Mouse (Mus musculus): ENCODE data around the gene Ssna1. TPM values are rescaled to one million over a fixed set of nuclear protein-coding genes. Genes with fewer than 3 reads are reported as not detected.

Gene Ssna1
- polyA plus RNA-seq (2012; rRNA removed), result 105 and 160 TPM in 2 replicates

DNA sequence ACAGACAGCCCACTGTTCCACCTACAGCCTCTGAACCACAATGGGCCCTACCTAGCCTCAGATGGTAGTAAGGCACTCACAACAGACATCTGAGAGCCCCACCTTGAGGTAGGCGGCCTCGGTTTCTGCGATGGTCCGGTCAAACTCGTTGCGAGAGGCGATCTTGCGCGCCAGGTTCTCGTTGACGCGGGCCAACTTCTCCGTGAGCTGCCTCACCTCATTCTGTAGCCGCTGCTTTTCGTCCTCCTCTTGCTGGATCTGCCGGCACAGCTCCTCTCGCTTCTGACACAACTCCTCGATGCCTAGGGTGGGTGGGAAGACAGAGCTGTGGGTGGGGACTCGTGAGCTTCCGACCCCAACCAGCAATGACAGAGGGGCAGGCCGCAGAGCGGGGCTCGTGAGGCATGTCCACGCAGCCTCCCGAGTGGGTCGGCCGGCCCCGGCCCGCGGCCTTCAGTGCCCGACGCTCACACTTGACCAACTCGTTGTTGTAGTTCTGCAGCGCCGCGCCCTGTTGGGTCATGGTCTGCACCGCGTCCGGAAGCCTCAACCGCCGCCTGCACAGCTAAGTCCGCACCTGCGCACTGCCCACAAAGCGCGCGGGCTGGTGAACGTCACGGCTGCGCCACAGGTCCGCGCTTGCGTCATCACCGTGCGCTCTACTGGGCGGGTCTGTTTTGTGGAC, at the start of gene Ssna1, which contains the start of gene Anapc2:
Ssna1 (minus strand) TSS at position 612 of the 685 bp plus-strand sequence.
Anapc2 (plus strand) TSS at position 652 of the 685 bp plus-strand sequence.
- TF ChIP-seq CTCF (IDR thresholded peaks at IDR 0.05; ENCODE audit: borderline replicate concordance, extremely low read depth, insufficient read depth, insufficient read length) (peak; percentile 11; the same call in 1 of the 2 replicates), POLR2A (IDR thresholded peaks at IDR 0.05; ENCODE audit: borderline replicate concordance, extremely low read depth, insufficient read depth, insufficient read length, poor library complexity, severe bottlenecking) (peak; percentile 74; the same call in 1 of the 2 replicates)
- peak; percentile 99 for DNase-seq (ENCODE audit: low read depth)

DNA sequence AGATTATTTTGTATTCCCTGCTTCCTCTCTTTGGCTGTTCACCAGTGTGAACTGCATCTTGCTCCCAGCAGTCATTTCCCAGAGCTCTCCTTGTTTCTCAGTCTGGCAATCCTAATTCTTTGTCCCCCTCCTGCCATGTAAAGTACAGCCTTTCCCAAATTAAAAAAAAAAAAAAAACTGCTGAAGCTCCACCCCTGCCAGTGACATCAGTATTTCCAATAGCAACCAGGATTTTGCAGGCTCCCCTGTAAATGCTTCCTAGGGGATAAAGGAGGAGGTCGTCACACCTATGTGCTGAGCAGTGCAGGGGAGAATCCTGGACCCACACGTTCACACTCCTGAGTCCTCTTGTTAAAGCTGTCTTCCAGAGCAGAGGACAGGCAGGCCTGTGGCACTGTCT, 47.8 kb upstream of the Ssna1 start:
- no peak for DNase-seq (ENCODE audit: low read depth)
- TF ChIP-seq CTCF (IDR thresholded peaks at IDR 0.05; ENCODE audit: borderline replicate concordance, extremely low read depth, insufficient read depth, insufficient read length) (no peak), POLR2A (IDR thresholded peaks at IDR 0.05; ENCODE audit: borderline replicate concordance, extremely low read depth, insufficient read depth, insufficient read length, poor library complexity, severe bottlenecking) (no peak)

DNA sequence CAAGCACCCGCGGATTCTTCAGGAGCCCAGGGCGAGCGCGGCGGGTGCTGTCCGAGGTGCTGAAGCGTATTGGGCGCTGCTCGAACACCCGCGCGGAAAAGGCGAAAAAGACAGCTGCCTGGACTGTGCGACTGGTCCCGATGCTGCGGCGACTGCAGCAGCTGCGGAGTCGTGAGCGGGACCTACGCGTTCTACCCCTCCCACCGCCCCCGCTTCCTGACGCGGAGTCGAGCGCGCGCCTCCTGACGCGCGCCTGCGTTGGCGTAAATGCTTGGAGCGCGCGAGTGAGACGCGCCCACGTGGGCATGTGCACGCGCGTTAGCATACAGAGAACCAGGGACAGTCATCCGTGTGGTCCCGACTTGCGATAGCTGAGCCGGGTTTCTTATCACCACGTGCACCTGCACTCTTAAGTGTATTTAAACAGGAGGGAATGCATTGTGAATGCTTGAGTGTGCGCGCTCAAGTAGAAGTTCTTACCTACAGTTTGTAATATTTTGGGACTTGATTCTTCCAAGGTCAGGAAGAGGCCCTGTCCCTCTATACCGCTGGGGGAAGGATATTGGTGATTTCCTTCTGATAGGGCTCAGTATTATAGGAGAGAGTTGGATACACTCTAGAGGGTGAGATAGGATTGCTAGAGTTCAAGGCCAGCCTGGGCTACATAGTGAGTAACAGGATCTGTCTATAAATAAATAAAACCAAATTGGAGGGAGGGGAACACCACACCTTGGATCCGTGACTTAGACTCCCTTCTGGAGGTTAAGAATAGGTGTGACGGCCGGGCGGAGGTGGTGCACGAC, 46.9 kb upstream of the Ssna1 start, which contains the start of gene Grin1:
Grin1 (minus strand) TSS at position 217 of the 803 bp plus-strand sequence.
- TF ChIP-seq POLR2A (IDR thresholded peaks at IDR 0.05; ENCODE audit: borderline replicate concordance, extremely low read depth, insufficient read depth, insufficient read length, poor library complexity, severe bottlenecking) (peak; percentile 27; the same call in 1 of the 2 replicates), CTCF (IDR thresholded peaks at IDR 0.05; ENCODE audit: borderline replicate concordance, extremely low read depth, insufficient read depth, insufficient read length) (no peak)
- DNase-seq (ENCODE audit: low read depth), result peak; percentile 95

DNA sequence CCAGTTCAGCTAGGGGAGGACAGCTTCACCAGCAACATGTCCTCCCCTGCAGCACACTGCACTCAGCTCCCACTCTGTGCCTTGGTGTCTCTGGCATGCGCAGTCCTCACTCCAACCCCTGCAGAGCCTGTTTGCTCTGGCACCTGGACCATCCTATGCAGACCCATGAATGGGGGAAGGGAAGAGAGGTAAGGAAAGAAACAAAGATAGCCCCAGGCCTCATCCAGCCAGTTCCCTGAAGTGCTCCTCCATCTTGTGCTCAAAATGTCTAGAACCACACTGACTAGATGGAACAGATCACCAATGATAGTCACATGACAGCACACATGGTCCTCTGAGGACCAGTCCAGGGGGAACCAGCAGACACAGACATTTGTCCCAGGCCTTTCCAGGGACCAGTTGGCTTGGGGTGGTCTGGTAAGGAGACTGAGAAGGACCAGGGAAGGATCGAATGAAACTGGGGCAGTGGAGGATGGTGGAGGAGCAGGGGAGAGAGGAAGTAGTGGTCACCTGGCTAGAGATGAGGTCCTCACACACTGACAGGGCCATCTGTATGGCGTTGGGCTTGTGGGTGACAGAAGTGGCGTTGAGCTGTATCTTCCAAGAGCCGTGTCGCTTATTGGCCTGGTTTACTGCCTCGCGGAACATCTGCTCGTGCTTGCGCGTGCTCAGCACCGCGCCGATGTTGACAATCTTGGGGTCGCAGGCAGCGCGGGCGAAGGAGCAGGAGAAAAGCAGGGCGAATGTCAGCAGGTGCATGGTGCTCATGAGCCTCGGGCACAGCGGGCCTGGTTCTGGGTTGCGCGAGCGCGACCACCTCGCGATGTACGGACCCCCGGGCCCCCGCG, 46.1 kb upstream of the Ssna1 start:
- DNase-seq (ENCODE audit: low read depth), result peak; percentile 63
- TF ChIP-seq POLR2A (IDR thresholded peaks at IDR 0.05; ENCODE audit: borderline replicate concordance, extremely low read depth, insufficient read depth, insufficient read length, poor library complexity, severe bottlenecking) (no peak), CTCF (IDR thresholded peaks at IDR 0.05; ENCODE audit: borderline replicate concordance, extremely low read depth, insufficient read depth, insufficient read length) (no peak)

DNA sequence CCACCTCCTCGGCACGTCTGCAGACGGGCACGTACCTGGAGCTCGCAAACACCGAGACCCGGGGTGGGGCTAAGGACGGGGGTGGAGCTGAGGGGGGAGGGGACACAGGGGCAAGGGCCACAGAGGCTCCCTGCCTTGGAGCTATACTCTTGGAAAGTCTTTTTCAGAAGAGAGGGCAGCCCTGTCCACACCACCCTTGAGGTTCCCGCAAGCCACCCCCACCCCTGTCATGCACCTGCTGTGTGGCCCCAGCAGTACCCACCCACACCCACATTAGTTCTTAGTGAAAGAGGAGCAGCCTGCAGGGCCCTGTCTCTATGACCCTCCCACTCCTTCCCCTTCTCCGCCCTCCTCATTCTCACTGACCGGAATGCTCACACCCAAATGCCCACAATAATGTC, 39.3 kb upstream of the Ssna1 start:
- TF ChIP-seq POLR2A (IDR thresholded peaks at IDR 0.05; ENCODE audit: borderline replicate concordance, extremely low read depth, insufficient read depth, insufficient read length, poor library complexity, severe bottlenecking) (no peak), CTCF (IDR thresholded peaks at IDR 0.05; ENCODE audit: borderline replicate concordance, extremely low read depth, insufficient read depth, insufficient read length) (no peak)
- DNase-seq (ENCODE audit: low read depth), result no peak

DNA sequence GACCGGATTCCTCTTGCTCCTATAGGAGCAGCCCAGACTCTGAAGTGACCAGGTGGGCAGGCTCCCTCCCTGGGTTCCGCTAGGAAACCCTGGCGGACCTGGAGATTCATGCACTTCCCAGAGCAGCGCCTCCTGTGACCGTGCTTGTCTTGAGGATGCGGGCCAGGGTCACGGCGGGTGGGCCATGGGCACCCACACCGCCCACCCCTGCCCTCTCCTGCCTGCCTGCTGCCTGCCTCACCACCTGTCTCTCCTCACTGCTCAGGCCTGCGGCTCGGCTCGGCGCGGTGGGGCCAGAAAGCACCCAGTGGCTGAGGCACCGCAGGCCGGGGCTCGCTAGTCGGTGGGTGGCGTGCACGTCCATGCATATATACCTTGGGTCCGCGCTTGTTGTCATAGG, 38.7 kb upstream of the Ssna1 start:
- TF ChIP-seq POLR2A (IDR thresholded peaks at IDR 0.05; ENCODE audit: borderline replicate concordance, extremely low read depth, insufficient read depth, insufficient read length, poor library complexity, severe bottlenecking) (no peak), CTCF (IDR thresholded peaks at IDR 0.05; ENCODE audit: borderline replicate concordance, extremely low read depth, insufficient read depth, insufficient read length) (no peak)
- DNase-seq (ENCODE audit: low read depth), result no peak

DNA sequence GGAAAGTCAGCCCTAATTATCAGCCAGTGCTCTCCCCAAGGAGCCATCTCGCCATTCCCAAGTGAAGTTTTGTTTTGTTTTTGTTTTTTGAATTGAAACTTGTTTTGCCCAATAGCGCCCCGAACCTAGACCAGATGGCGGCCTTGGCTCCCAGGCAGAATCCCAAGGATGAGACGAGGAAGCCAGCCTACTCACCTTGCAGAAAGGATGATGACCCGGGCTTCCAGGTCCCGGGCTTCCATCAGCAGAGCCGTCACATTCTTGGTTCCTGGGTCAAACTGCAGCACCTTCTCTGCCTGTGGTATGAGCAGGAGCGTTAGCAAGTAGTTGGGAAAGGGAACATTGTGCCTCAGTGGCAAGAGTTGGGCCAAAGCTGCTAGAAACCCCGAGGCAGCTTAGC, 37.9 kb upstream of the Ssna1 start:
- TF ChIP-seq POLR2A (IDR thresholded peaks at IDR 0.05; ENCODE audit: borderline replicate concordance, extremely low read depth, insufficient read depth, insufficient read length, poor library complexity, severe bottlenecking) (no peak), CTCF (IDR thresholded peaks at IDR 0.05; ENCODE audit: borderline replicate concordance, extremely low read depth, insufficient read depth, insufficient read length) (no peak)
- DNase-seq (ENCODE audit: low read depth), result no peak

DNA sequence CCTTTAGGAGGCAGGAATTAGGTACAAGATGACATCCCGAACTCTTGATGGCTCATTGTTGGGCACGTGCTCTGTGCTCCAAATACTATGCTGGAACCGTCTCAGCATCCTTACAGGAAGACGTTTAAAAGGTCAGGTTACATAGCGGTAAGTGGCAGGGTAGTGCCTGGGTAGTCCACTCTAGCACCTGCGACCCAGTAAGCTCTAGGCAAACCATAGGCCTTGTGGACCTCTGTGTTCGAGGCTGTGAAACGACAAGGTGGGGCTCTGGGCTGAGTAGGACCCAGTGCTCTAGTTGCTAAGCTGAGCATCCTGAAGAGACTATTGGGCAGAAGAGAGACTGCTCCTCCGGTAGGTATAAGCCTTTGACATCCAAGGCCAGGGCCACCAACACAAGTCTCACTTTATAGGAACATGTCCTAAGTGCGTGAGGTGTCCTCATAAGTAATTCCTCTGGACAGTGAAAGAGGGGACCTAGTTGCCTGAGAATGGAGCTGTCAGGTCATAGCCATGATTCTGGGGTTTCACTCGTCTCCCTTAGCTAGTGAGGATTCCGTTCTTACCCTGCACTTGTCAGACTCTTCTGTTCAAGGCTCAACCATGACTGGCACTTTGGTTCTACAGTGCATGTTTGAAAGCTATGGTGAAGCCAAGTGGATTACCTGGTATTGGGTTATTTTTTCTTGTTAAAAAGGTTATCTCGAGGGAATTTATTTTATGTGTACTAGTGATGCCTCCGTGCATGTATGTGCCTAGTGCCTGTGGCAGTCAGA, 33.5 kb upstream of the Ssna1 start:
- DNase-seq (ENCODE audit: low read depth), result no peak
- TF ChIP-seq POLR2A (IDR thresholded peaks at IDR 0.05; ENCODE audit: borderline replicate concordance, extremely low read depth, insufficient read depth, insufficient read length, poor library complexity, severe bottlenecking), result no peak
- no peak for TF ChIP-seq CTCF (IDR thresholded peaks at IDR 0.05; ENCODE audit: borderline replicate concordance, extremely low read depth, insufficient read depth, insufficient read length)

DNA sequence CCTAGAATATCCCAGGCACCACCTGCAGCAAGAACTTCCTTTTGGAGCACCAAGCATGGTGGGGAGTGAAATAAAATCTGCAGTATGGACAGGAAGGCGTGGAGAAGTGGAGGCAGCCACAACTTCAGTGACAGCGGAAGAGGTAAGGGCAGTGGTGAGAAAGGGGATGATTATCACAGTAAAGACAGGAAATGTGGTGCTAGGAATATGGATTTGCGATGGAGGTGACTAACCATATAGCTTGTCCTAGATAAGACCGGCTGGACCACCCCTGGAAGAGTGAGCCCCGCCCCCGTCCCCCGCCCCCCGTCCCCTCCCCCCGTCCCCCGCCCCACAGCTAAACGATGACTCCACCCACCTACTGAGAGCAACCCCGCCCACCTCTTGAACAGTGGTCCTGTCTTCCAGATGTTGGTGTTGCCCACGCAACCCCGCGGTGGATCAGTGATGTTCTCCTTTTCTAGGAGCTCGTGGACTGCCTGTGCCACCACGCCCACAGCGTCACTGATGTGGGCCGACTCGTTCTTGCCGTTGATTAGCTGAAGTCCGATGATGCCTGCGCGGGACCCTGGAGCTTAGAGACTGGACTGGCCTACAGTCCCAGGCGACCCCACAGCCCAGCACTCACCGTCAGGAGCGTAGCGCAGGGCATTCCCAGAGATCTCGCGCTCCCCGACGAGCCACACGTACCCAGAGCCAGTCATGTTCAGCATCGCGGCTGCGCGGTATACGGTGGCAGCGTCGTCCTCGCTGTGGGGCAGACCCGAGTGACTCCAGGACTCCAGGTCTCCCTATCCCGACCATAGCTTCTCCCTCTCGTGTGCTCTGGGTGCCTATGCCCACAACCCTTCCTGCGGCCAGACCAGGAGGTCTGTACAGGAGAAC, 32.7 kb upstream of the Ssna1 start:
- peak; percentile 86 for DNase-seq (ENCODE audit: low read depth)
- TF ChIP-seq CTCF (IDR thresholded peaks at IDR 0.05; ENCODE audit: borderline replicate concordance, extremely low read depth, insufficient read depth, insufficient read length) (no peak), POLR2A (IDR thresholded peaks at IDR 0.05; ENCODE audit: borderline replicate concordance, extremely low read depth, insufficient read depth, insufficient read length, poor library complexity, severe bottlenecking) (no peak)

All from brain, embryonic 14.5 days (tissue).